Mouse (Mus musculus): Measurements from ENCODE around the gene Aprt. TPM values are rescaled to one million over a fixed set of nuclear protein-coding genes. Genes with fewer than 3 reads are reported as not detected.

Gene Aprt
- total RNA-seq, 1 experiment = 400 TPM

DNA sequence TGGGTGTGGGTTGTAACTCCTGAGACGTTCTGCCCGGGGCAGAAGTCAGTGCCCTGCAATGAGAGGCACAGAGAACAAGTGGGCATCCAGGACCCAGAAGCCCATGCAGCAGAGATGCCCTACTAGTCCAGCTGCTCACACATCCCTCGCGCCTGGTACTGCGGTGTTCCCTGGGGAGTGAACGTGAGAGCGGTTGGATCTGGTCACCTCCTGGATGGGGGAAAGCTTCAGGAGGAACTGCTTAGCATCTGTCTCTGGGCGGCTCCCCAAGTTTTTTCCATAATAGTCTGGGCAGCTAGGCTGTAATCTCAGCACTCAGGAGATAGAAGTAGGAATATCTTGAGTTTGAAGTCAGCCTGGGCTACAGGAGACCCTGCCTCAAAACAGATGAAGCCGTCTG lies 8.3 kb upstream of the Aprt start:
- Histone ChIP-seq H3K9me3 (ENCODE audit: control insufficient read depth, insufficient read depth, low read depth, low read length) (no peaks in the 10 kb centered on the region), H3K9ac (ENCODE audit: insufficient read depth, low read depth, low read length, poor library complexity, severe bottlenecking) (no peak overlapping the region), H3K4me3 (ENCODE audit: insufficient read depth in 1 of 2, low read depth in 1 of 2, low read length in 2 of 2, poor library complexity in 1 of 2, severe bottlenecking in 1 of 2) (no peak overlapping the region), H3K36me3 (ENCODE audit: control insufficient read depth, insufficient read depth, low read length, poor library complexity, severe bottlenecking) (no peaks in the 10 kb centered on the region), H3K27ac (ENCODE audit: insufficient read depth, low read depth, low read length, poor library complexity, severe bottlenecking) (no peak overlapping the region), H3K4me1 (ENCODE audit: control insufficient read depth in 2 of 2, insufficient read depth in 2 of 2, low read length in 2 of 2, poor library complexity in 1 of 2) (peaks cover 0 to 30% of the 10 kb centered on the region in 2 experiments; a peak in 2 of 4 replicates)
- in situ Hi-C loops (cut with MboI; ENCODE audit: low sequenced_read_pairs in 2 of 2, unreplicated experiment in 2 of 2) = no loop called here
- DNase-seq (ENCODE audit: low read depth, low spot score) = no peak
- no peak for TF ChIP-seq CHD2 (IDR thresholded peaks at IDR 0.05; ENCODE audit: low read depth, low read length)
- no peak for TF ChIP-seq ZC3H11A (IDR thresholded peaks at IDR 0.05; ENCODE audit: borderline replicate concordance, low read depth, low read length)
- TF ChIP-seq HCFC1 (IDR thresholded peaks at IDR 0.05; ENCODE audit: borderline replicate concordance, insufficient read depth, low read length) = no peak
- TF ChIP-seq MAFK (IDR thresholded peaks at IDR 0.05; ENCODE audit: insufficient read depth, low read depth, low read length) = no peak
- no peak for TF ChIP-seq ZNF384 (IDR thresholded peaks at IDR 0.05; ENCODE audit: low read depth, low read length)

DNA sequence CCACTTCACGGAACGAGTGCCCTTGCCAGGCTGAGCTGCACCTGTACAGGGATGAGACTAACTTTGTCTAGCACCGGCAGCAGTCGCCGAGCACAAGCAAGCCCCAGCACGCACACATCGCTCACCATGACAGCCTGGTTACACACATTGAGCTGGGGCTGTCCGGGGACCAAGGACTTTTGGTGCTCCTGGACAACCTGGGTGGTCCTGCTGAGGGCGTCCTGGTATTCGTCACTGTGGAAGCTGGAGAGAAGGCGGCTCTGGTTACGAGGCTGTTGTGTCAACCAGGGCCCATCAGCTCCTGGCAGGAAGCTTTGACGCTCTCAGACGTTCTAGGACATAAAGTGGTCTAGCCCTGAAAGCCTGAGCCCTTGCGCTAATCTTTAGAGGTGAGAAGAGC lies 4.2 kb upstream of the Aprt start:
- no peak overlapping the region; the same call in 1 of the 2 replicates for H3K27ac ChIP-seq (ENCODE audit: insufficient read depth, low read depth, low read length, poor library complexity, severe bottlenecking)
- H3K4me3 ChIP-seq (ENCODE audit: insufficient read depth in 1 of 2, low read depth in 1 of 2, low read length in 2 of 2, poor library complexity in 1 of 2, severe bottlenecking in 1 of 2) = no peak overlapping the region
- H3K4me1 ChIP-seq (ENCODE audit: control insufficient read depth in 2 of 2, insufficient read depth in 2 of 2, low read length in 2 of 2, poor library complexity in 1 of 2) = peaks cover 1 to 24% of the 10 kb centered on the region in 2 experiments; a peak in 3 of 4 replicates
- no peaks in the 10 kb centered on the region for H3K9me3 ChIP-seq (ENCODE audit: control insufficient read depth, insufficient read depth, low read depth, low read length)
- no peak for TF ChIP-seq HCFC1 (IDR thresholded peaks at IDR 0.05; ENCODE audit: borderline replicate concordance, insufficient read depth, low read length)
- no peak for TF ChIP-seq ZC3H11A (IDR thresholded peaks at IDR 0.05; ENCODE audit: borderline replicate concordance, low read depth, low read length)
- no peak for TF ChIP-seq MAFK (IDR thresholded peaks at IDR 0.05; ENCODE audit: insufficient read depth, low read depth, low read length)
- TF ChIP-seq CHD2 (IDR thresholded peaks at IDR 0.05; ENCODE audit: low read depth, low read length) = no peak
- no peak for TF ChIP-seq ZNF384 (IDR thresholded peaks at IDR 0.05; ENCODE audit: low read depth, low read length)
- H3K36me3 ChIP-seq (ENCODE audit: control insufficient read depth, insufficient read depth, low read length, poor library complexity, severe bottlenecking) = no peaks in the 10 kb centered on the region
- in situ Hi-C loops (cut with MboI; ENCODE audit: low sequenced_read_pairs in 2 of 2, unreplicated experiment in 2 of 2) = no loop called here
- no peak for DNase-seq (ENCODE audit: low read depth, low spot score)
- H3K9ac ChIP-seq (ENCODE audit: insufficient read depth, low read depth, low read length, poor library complexity, severe bottlenecking) = no peak overlapping the region

DNA sequence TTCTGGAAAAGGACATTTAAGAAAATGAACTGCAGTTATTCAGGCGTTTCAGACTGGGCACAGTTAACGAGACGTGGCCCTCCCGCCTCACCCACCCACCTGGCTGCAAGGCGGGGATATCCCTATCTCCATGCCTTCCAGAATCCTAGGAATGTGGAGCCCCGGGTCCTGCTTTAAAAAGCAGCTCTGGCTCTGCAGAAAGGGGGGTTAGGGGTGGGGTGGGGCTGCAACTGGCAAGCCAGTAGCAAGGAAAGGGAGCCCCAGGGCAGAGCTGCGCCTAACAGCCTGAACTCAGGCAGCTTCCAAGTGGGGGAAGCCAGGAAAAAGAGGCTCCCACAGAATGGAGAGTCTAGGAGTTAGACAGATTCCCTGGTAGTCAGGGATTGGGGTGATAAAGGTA lies 2.5 kb upstream of the Aprt start:
- H3K4me1 ChIP-seq (ENCODE audit: control insufficient read depth in 2 of 2, insufficient read depth in 2 of 2, low read length in 2 of 2, poor library complexity in 1 of 2) = peaks cover 3 to 29% of the 10 kb centered on the region in 2 experiments; a peak in 3 of 4 replicates
- no peak overlapping the region; the same call in 1 of the 2 replicates for H3K27ac ChIP-seq (ENCODE audit: insufficient read depth, low read depth, low read length, poor library complexity, severe bottlenecking)
- H3K4me3 ChIP-seq (ENCODE audit: insufficient read depth in 1 of 2, low read depth in 1 of 2, low read length in 2 of 2, poor library complexity in 1 of 2, severe bottlenecking in 1 of 2) = no peak overlapping the region
- no peak for TF ChIP-seq ZC3H11A (IDR thresholded peaks at IDR 0.05; ENCODE audit: borderline replicate concordance, low read depth, low read length)
- in situ Hi-C loops (cut with MboI; ENCODE audit: low sequenced_read_pairs in 2 of 2, unreplicated experiment in 2 of 2) = no loop called here
- no peak overlapping the region for H3K9ac ChIP-seq (ENCODE audit: insufficient read depth, low read depth, low read length, poor library complexity, severe bottlenecking)
- peaks cover 5% of the 10 kb centered on the region for H3K36me3 ChIP-seq (ENCODE audit: control insufficient read depth, insufficient read depth, low read length, poor library complexity, severe bottlenecking)
- no peak for DNase-seq (ENCODE audit: low read depth, low spot score)
- H3K9me3 ChIP-seq (ENCODE audit: control insufficient read depth, insufficient read depth, low read depth, low read length) = no peaks in the 10 kb centered on the region

DNA sequence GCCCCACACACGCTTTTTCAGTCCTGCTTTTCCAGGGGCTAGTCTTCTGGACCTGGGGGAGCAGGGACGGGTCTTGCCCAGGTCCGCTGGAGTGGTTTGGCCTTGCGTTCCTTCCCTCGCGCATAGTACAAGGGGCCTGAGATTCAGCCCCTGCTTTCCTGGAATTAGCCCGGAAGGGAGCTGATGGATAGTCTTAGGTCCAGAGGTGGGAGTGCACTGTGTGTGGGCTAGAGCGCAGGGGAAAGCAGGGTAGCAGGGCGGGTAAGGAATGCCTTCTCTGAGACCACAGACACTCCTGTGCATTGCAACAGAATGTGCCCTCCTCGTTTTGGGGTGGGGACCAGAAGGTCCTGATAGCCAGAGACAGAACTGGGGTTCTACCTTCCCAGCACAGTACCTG lies 407 bp upstream of the Aprt start:
- Histone ChIP-seq H3K4me1 (ENCODE audit: control insufficient read depth in 2 of 2, insufficient read depth in 2 of 2, low read length in 2 of 2, poor library complexity in 1 of 2) (peaks cover 9 to 34% of the 10 kb centered on the region in 2 experiments; a peak in 3 of 4 replicates), H3K4me3 (ENCODE audit: insufficient read depth in 1 of 2, low read depth in 1 of 2, low read length in 2 of 2, poor library complexity in 1 of 2, severe bottlenecking in 1 of 2) (peak overlapping the region; percentile 12 to 90; a peak in 3 of 4 replicates), H3K9me3 (ENCODE audit: control insufficient read depth, insufficient read depth, low read depth, low read length) (no peaks in the 10 kb centered on the region), H3K9ac (ENCODE audit: insufficient read depth, low read depth, low read length, poor library complexity, severe bottlenecking) (peak overlapping the region; percentile 60; the same call in 1 of the 2 replicates), H3K36me3 (ENCODE audit: control insufficient read depth, insufficient read depth, low read length, poor library complexity, severe bottlenecking) (peaks cover 15% of the 10 kb centered on the region), H3K27ac (ENCODE audit: insufficient read depth, low read depth, low read length, poor library complexity, severe bottlenecking) (peak overlapping the region; percentile 15)
- in situ Hi-C loops (cut with MboI; ENCODE audit: low sequenced_read_pairs in 2 of 2, unreplicated experiment in 2 of 2) = no loop called here
- TF ChIP-seq ZNF384 (IDR thresholded peaks at IDR 0.05; ENCODE audit: low read depth, low read length) (no peak), MAFK (IDR thresholded peaks at IDR 0.05; ENCODE audit: insufficient read depth, low read depth, low read length) (no peak), CHD2 (IDR thresholded peaks at IDR 0.05; ENCODE audit: low read depth, low read length) (no peak), HCFC1 (IDR thresholded peaks at IDR 0.05; ENCODE audit: borderline replicate concordance, insufficient read depth, low read length) (no peak), ZC3H11A (IDR thresholded peaks at IDR 0.05; ENCODE audit: borderline replicate concordance, low read depth, low read length) (no peak)
- no peak for DNase-seq (ENCODE audit: low read depth, low spot score)

All from ES-E14 (cell line).